Mouse (Mus musculus) heart, embryonic 12.5 days (tissue): ENCODE measurements at regions not wholly inside any gene's neighbourhood (a gene's known extent, or its start where the extent isn't known, plus 50 kb on each side); places are given as distances from the start of the nearest gene placed in this dataset.
A peak's percentile ranks its signal among the peaks of the same experiment; 100 is the strongest.

ENCODE experiments used
- ATAC-seq: fragments of 200-750 bp; cut with Nextera tagmentation; 2 replicates; pipeline ENCODE4 v1.8.0; 2017; ENCODE audit warnings: moderate TSS enrichment, moderate library complexity; ENCODE audit not compliant: insufficient number of reproducible peaks, low FRiP score
- H3K27ac ChIP-seq: fragments of 300-500 bp; sonication (generic); 2 replicates; pipeline ENCODE4 v1.5.1; 2016; ENCODE audit warnings: mild to moderate bottlenecking, moderate library complexity; ENCODE audit not compliant: poor library complexity, severe bottlenecking
- H3K27me3 ChIP-seq: fragments of 300-500 bp; sonication (generic); replicated peaks from 2 replicates; pipeline ENCODE4 v1.6.1; 2016; ENCODE audit warnings: mild to moderate bottlenecking, moderate library complexity
- H3K36me3 ChIP-seq: fragments of 300-500 bp; sonication (generic); 2 replicates; pipeline ENCODE4 v1.6.1; 2016; ENCODE audit warnings: mild to moderate bottlenecking, moderate library complexity
- H3K4me1 ChIP-seq: fragments of 300-500 bp; sonication (generic); replicated peaks from 2 replicates; pipeline ENCODE4 v1.6.1; 2016; ENCODE audit warnings: mild to moderate bottlenecking
- H3K4me2 ChIP-seq: fragments of 300-500 bp; sonication (generic); 2 replicates; pipeline ENCODE4 v1.6.1; 2016; ENCODE audit warnings: mild to moderate bottlenecking, moderate library complexity
- H3K4me3 ChIP-seq: fragments of 300-500 bp; sonication (generic); 2 replicates; pipeline ENCODE4 v1.5.1; 2016; ENCODE audit warnings: mild to moderate bottlenecking
- H3K9ac ChIP-seq: fragments of 300-500 bp; sonication (generic); 2 replicates; pipeline ENCODE4 v1.6.1; 2016; ENCODE audit warnings: mild to moderate bottlenecking, moderate library complexity
- H3K9me3 ChIP-seq: fragments of 300-500 bp; sonication (generic); replicated peaks from 2 replicates; pipeline ENCODE4 v1.6.1; 2016; ENCODE audit warnings: mild to moderate bottlenecking, moderate library complexity
- WGBS: fragments of 180-500 bp; shearing (Covaris S2); methylation state at CpG from one replicate; pipeline ENCODE4 v1.1.7; 2016; 5-methylcytosine and 5-hydroxymethylcytosine counted together

- no peak for ATAC-seq
- 80% methylated on average over 1 of the region's 1 CpGs for WGBS
- no peaks in the 10 kb centered on the region for H3K9me3 ChIP-seq
- no peaks in the 10 kb centered on the region for H3K36me3 ChIP-seq
- H3K27me3 ChIP-seq: no peaks in the 10 kb centered on the region
- no peak overlapping the region for H3K4me2 ChIP-seq
- no peaks in the 10 kb centered on the region for H3K4me1 ChIP-seq
- no peak overlapping the region for H3K9ac ChIP-seq
- no peak overlapping the region for H3K27ac ChIP-seq
- H3K4me3 ChIP-seq: no peak overlapping the region
These were observed 191.7 kb downstream of the Gm11361 start for GRCm38 (mm10) chr13:28449026-28449425.

- Histone ChIP-seq H3K36me3 (no peaks in the 10 kb centered on the region), H3K4me3 (no peak overlapping the region), H3K4me1 (no peaks in the 10 kb centered on the region), H3K4me2 (no peak overlapping the region), H3K27ac (no peak overlapping the region), H3K27me3 (no peaks in the 10 kb centered on the region), H3K9me3 (peaks cover 8% of the 10 kb centered on the region; the same call in 1 of the 2 replicates), H3K9ac (no peak overlapping the region)
- no peak for ATAC-seq
These were observed 184.9 kb downstream of the Gm11361 start for GRCm38 (mm10) chr13:28442250-28442649.

- WGBS: 67% methylated on average over 2 of the region's 2 CpGs
- ATAC-seq: no peak
- no peaks in the 10 kb centered on the region for H3K9me3 ChIP-seq
- no peak overlapping the region for H3K4me3 ChIP-seq
- H3K27ac ChIP-seq: no peak overlapping the region
- H3K27me3 ChIP-seq: no peaks in the 10 kb centered on the region
- no peak overlapping the region for H3K4me2 ChIP-seq
- H3K36me3 ChIP-seq: no peaks in the 10 kb centered on the region
- no peaks in the 10 kb centered on the region for H3K4me1 ChIP-seq
- H3K9ac ChIP-seq: no peak overlapping the region
These were observed 176.1 kb downstream of the Gm11361 start for GRCm38 (mm10) chr13:28433445-28433844.

- Histone ChIP-seq H3K4me1 (no peaks in the 10 kb centered on the region), H3K4me3 (no peak overlapping the region), H3K36me3 (no peaks in the 10 kb centered on the region), H3K9ac (no peak overlapping the region), H3K9me3 (no peaks in the 10 kb centered on the region), H3K27me3 (no peaks in the 10 kb centered on the region), H3K27ac (no peak overlapping the region), H3K4me2 (no peak overlapping the region)
- 72% methylated on average over 2 of the region's 2 CpGs for WGBS
- ATAC-seq: no peak
These were observed 174.7 kb downstream of the Gm11361 start for GRCm38 (mm10) chr13:28432017-28432416.

GRCm38 (mm10) chr13:28426085-28426484, 168.8 kb downstream of the Gm11361 start:
- no peak for ATAC-seq
- H3K9me3 ChIP-seq: no peaks in the 10 kb centered on the region
- 66% methylated on average over 4 of the region's 4 CpGs for WGBS

GRCm38 (mm10) chr13:28425116-28425515, 167.8 kb downstream of the Gm11361 start:
- 80% methylated on average over 3 of the region's 3 CpGs for WGBS
- H3K27ac ChIP-seq: no peak overlapping the region
- no peaks in the 10 kb centered on the region for H3K27me3 ChIP-seq
- H3K36me3 ChIP-seq: no peaks in the 10 kb centered on the region
- H3K9ac ChIP-seq: no peak overlapping the region
- no peak for ATAC-seq
- no peaks in the 10 kb centered on the region for H3K9me3 ChIP-seq
- peaks cover 36% of the 10 kb centered on the region for H3K4me1 ChIP-seq
- no peak overlapping the region for H3K4me2 ChIP-seq
- H3K4me3 ChIP-seq: no peak overlapping the region

More at GRCm38 (mm10) chr13:28426085-28426484, 168.8 kb downstream of the Gm11361 start:
- peaks cover 28% of the 10 kb centered on the region for H3K4me1 ChIP-seq
- no peak overlapping the region for H3K9ac ChIP-seq
- H3K27ac ChIP-seq: no peak overlapping the region
- H3K36me3 ChIP-seq: no peaks in the 10 kb centered on the region
- H3K4me2 ChIP-seq: no peak overlapping the region
- H3K4me3 ChIP-seq: no peak overlapping the region
- no peaks in the 10 kb centered on the region for H3K27me3 ChIP-seq

- ATAC-seq: no peak
- WGBS: 29% methylated on average over 8 of the region's 8 CpGs
- no peaks in the 10 kb centered on the region for H3K36me3 ChIP-seq
- no peak overlapping the region for H3K4me2 ChIP-seq
- H3K9me3 ChIP-seq: no peaks in the 10 kb centered on the region
- no peaks in the 10 kb centered on the region for H3K27me3 ChIP-seq
- H3K27ac ChIP-seq: no peak overlapping the region; the same call in 1 of the 2 replicates
- peaks cover 41% of the 10 kb centered on the region for H3K4me1 ChIP-seq
- H3K9ac ChIP-seq: no peak overlapping the region
- no peak overlapping the region for H3K4me3 ChIP-seq
These were observed 167.2 kb downstream of the Gm11361 start for GRCm38 (mm10) chr13:28424446-28425059.

- Histone ChIP-seq H3K4me1 (peaks cover 71% of the 10 kb centered on the region), H3K4me3 (no peak overlapping the region), H3K27me3 (no peaks in the 10 kb centered on the region), H3K4me2 (no peak overlapping the region), H3K36me3 (no peaks in the 10 kb centered on the region), H3K9me3 (no peaks in the 10 kb centered on the region), H3K9ac (no peak overlapping the region), H3K27ac (peak overlapping the region; percentile 65)
- WGBS: 53% methylated on average over 3 of the region's 3 CpGs
- no peak for ATAC-seq
These were observed 164.0 kb downstream of the Gm11361 start for GRCm38 (mm10) chr13:28421309-28421708.

- Histone ChIP-seq H3K9ac (no peak overlapping the region), H3K36me3 (no peaks in the 10 kb centered on the region), H3K4me1 (peaks cover 76% of the 10 kb centered on the region), H3K27me3 (no peaks in the 10 kb centered on the region), H3K9me3 (no peaks in the 10 kb centered on the region), H3K27ac (no peak overlapping the region), H3K4me3 (no peak overlapping the region), H3K4me2 (no peak overlapping the region)
- no peak for ATAC-seq
- WGBS: 45% methylated on average over 3 of the region's 3 CpGs
These were observed 163.3 kb downstream of the Gm11361 start for GRCm38 (mm10) chr13:28420636-28421035.

- Histone ChIP-seq H3K27ac (peak overlapping the region; percentile 18; the same call in 1 of the 2 replicates), H3K27me3 (no peaks in the 10 kb centered on the region), H3K36me3 (no peaks in the 10 kb centered on the region), H3K4me2 (peak overlapping the region; percentile 40), H3K9me3 (no peaks in the 10 kb centered on the region), H3K4me3 (peak overlapping the region; percentile 6; the same call in 1 of the 2 replicates), H3K4me1 (peaks cover 69% of the 10 kb centered on the region), H3K9ac (no peak overlapping the region)
- no peak for ATAC-seq
- WGBS: 53% methylated on average over 16 of the region's 16 CpGs
These were observed 162.6 kb downstream of the Gm11361 start for GRCm38 (mm10) chr13:28419950-28420381.

GRCm38 (mm10) chr13:28418936-28419681, 161.8 kb downstream of the Gm11361 start:
- Histone ChIP-seq H3K36me3 (no peaks in the 10 kb centered on the region), H3K9ac (no peak overlapping the region), H3K4me3 (no peak overlapping the region), H3K9me3 (no peaks in the 10 kb centered on the region), H3K27ac (peak overlapping the region; percentile 90), H3K27me3 (no peaks in the 10 kb centered on the region), H3K4me2 (peak overlapping the region; percentile 68), H3K4me1 (peaks cover 61% of the 10 kb centered on the region)
- WGBS: 83% methylated on average over 17 of the region's 17 CpGs
- ATAC-seq: no peak
